Mouse (Mus musculus) neural tube, embryonic 13.5 days (tissue): ENCODE results near the gene Slc35b4. TPM values are rescaled to one million over a fixed set of nuclear protein-coding genes. Genes with fewer than 3 reads are reported as not detected.

Experiments used
- ATAC-seq: fragments of 200-750 bp; cut with Nextera tagmentation; 2 replicates; pipeline ENCODE4 v1.8.0; 2017; ENCODE audit warnings: low read depth, mild to moderate bottlenecking, moderate TSS enrichment, moderate library complexity
- H3K27ac ChIP-seq: fragments of 300-500 bp; sonication (generic); replicated peaks from 2 replicates; pipeline ENCODE4 v1.5.1; 2015; ENCODE audit warnings: moderate library complexity, mild to moderate bottlenecking, inconsistent platforms
- H3K27me3 ChIP-seq: fragments of 300-500 bp; sonication (generic); 2 replicates; pipeline ENCODE4 v1.6.1; 2015; ENCODE audit warnings: mild to moderate bottlenecking, inconsistent platforms
- H3K36me3 ChIP-seq: fragments of 300-500 bp; sonication (generic); 2 replicates; pipeline ENCODE4 v1.6.1; 2015; ENCODE audit warnings: mild to moderate bottlenecking, inconsistent platforms
- H3K4me1 ChIP-seq: fragments of 300-500 bp; sonication (generic); replicated peaks from 2 replicates; pipeline ENCODE4 v1.6.1; 2015; ENCODE audit warnings: inconsistent platforms
- H3K4me2 ChIP-seq: fragments of 300-500 bp; sonication (generic); 2 replicates; pipeline ENCODE4 v1.6.1; 2015; ENCODE audit warnings: inconsistent platforms, mild to moderate bottlenecking, moderate library complexity
- H3K4me3 ChIP-seq: fragments of 300-500 bp; sonication (generic); 2 replicates; pipeline ENCODE4 v1.5.1; 2015; ENCODE audit warnings: mild to moderate bottlenecking, inconsistent platforms
- H3K9ac ChIP-seq: fragments of 300-500 bp; sonication (generic); 2 replicates; pipeline ENCODE4 v1.6.1; 2015; ENCODE audit warnings: moderate library complexity, mild to moderate bottlenecking, inconsistent platforms
- H3K9me3 ChIP-seq: fragments of 300-500 bp; sonication (generic); 2 replicates; pipeline ENCODE4 v1.6.1; 2016; ENCODE audit warnings: inconsistent platforms
- WGBS: fragments of 180-500 bp; shearing (Covaris S2); methylation state at CpG from one replicate; pipeline ENCODE4 v1.1.7; 2015; 5-methylcytosine and 5-hydroxymethylcytosine counted together
- polyA plus RNA-seq: library from polyadenylated mRNA; unstranded; fragments of >200 nt; fragmentation: Nextera tagmentation; extraction: Ambion mirVana; gene quantifications from 2 replicates; pipeline ENCODE4 v1.2.1, GENCODE M21; 2015

Gene Slc35b4
- polyA plus RNA-seq, 1 experiment from 2014 or later, result 34.1 TPM

DNA sequence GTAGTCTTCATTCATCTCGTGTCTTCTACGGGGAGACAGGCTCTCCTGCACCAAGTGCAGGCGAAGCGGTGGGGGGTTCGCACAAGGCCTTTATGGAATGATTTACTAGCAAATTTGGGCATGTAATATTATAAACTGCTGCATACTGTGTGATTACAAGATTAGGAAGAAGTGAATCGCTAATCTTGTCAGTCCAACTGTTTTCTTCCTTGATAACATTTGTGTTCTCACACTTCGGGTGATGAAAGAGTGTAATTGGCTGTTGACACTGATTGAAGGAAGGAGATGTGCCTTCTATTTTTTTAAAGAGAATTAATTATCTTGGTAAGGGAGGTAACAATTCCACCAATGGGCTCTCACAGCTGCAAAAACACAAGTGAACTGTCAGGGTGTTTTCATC lies 28.3 kb downstream of the Slc35b4 start:
- no peak overlapping the region for H3K4me2 ChIP-seq
- WGBS, result 77% methylated on average over 7 of the region's 7 CpGs
- 0 out of 2 replicates have a peak, but pooled peaks cover 5% of the 10 kb centered on the region for H3K9me3 ChIP-seq
- no peak for ATAC-seq
- peaks cover 13% of the 10 kb centered on the region for H3K4me1 ChIP-seq
- H3K36me3 ChIP-seq, result no peaks in the 10 kb centered on the region
- no peak overlapping the region for H3K4me3 ChIP-seq
- H3K27ac ChIP-seq, result no peak overlapping the region
- H3K27me3 ChIP-seq, result no peaks in the 10 kb centered on the region
- H3K9ac ChIP-seq, result no peak overlapping the region

DNA sequence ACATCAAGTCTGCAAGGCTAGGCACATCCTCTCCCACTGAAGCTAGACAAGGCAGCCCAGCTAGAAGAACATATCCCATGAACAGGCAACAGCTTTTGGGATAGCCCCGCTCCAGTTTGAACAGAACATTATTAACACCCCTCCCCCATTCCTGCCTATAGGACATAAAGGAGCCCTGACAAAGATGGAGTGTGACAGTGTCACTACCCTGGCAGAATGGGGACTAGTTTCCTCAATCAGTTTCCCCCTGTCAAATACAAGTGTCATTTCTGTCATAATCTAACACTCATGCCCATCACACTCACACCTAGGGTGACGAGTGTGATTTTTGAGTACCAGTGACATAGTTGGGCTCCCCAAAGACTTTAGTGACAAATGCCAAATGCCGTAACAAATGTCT lies 28.9 kb downstream of the Slc35b4 start:
- Histone ChIP-seq H3K36me3 (no peaks in the 10 kb centered on the region), H3K4me3 (no peak overlapping the region)
- 77% methylated on average over 3 of the region's 3 CpGs for WGBS

GRCm38 (mm10) chr6:34146042-34146441 lies 30.9 kb downstream of the Slc35b4 start:
- Histone ChIP-seq H3K36me3 (no peaks in the 10 kb centered on the region), H3K27me3 (no peaks in the 10 kb centered on the region), H3K27ac (no peak overlapping the region), H3K9me3 (0 out of 2 replicates have a peak, but pooled peaks cover 5% of the 10 kb centered on the region), H3K4me1 (no peaks in the 10 kb centered on the region), H3K4me3 (no peak overlapping the region), H3K4me2 (no peak overlapping the region), H3K9ac (no peak overlapping the region)
- WGBS, result 78% methylated on average over 6 of the region's 6 CpGs
- ATAC-seq, result no peak

More for the DNA sequence above, 28.9 kb downstream of the Slc35b4 start:
- no peak for ATAC-seq
- Histone ChIP-seq H3K9me3 (0 out of 2 replicates have a peak, but pooled peaks cover 5% of the 10 kb centered on the region), H3K27me3 (no peaks in the 10 kb centered on the region), H3K27ac (no peak overlapping the region), H3K4me1 (peaks cover 7% of the 10 kb centered on the region; the same call in 1 of the 2 replicates), H3K4me2 (no peak overlapping the region), H3K9ac (no peak overlapping the region)

DNA sequence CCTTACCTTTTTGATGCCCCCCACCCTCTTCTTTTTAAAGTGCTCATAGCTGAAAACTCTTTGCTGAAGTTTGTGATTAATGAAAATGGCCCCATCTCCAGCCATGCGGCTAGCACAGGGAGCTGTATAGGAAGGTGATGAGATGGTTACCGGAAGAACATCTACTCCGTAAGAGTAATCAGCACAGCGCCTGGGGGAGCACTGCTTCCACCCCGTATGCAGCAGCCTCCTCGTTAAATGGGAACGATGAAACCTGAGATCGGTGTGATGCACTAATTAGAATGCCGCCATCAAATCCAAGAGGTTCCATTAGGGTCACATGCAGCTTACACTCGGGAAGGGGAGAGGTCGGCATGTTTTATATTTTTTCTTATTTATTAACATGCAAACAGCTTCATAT lies 34.0 kb downstream of the Slc35b4 start:
- Histone ChIP-seq H3K4me1 (no peaks in the 10 kb centered on the region), H3K4me2 (no peak overlapping the region), H3K4me3 (no peak overlapping the region), H3K9ac (no peak overlapping the region), H3K27me3 (no peaks in the 10 kb centered on the region), H3K36me3 (no peaks in the 10 kb centered on the region), H3K27ac (no peak overlapping the region), H3K9me3 (0 out of 2 replicates have a peak, but pooled peaks cover 5% of the 10 kb centered on the region)
- 63% methylated on average over 11 of the region's 11 CpGs for WGBS
- no peak for ATAC-seq

- Histone ChIP-seq H3K9ac (no peak overlapping the region), H3K4me3 (no peak overlapping the region), H3K4me1 (no peaks in the 10 kb centered on the region), H3K9me3 (no peaks in the 10 kb centered on the region), H3K4me2 (no peak overlapping the region), H3K27me3 (no peaks in the 10 kb centered on the region), H3K36me3 (no peaks in the 10 kb centered on the region), H3K27ac (no peak overlapping the region)
- 85% methylated on average over 3 of the region's 3 CpGs for WGBS
- no peak for ATAC-seq
These were observed 38.5 kb downstream of the Slc35b4 start for GRCm38 (mm10) chr6:34138366-34138765.

- no peak for ATAC-seq
- Histone ChIP-seq H3K9me3 (no peaks in the 10 kb centered on the region), H3K9ac (no peak overlapping the region), H3K36me3 (no peaks in the 10 kb centered on the region), H3K27ac (no peak overlapping the region), H3K4me1 (no peaks in the 10 kb centered on the region), H3K4me2 (no peak overlapping the region), H3K27me3 (no peaks in the 10 kb centered on the region), H3K4me3 (no peak overlapping the region)
- 87% methylated on average over 9 of the region's 9 CpGs for WGBS
These were observed 44.5 kb downstream of the Slc35b4 start for GRCm38 (mm10) chr6:34132391-34132790.

DNA sequence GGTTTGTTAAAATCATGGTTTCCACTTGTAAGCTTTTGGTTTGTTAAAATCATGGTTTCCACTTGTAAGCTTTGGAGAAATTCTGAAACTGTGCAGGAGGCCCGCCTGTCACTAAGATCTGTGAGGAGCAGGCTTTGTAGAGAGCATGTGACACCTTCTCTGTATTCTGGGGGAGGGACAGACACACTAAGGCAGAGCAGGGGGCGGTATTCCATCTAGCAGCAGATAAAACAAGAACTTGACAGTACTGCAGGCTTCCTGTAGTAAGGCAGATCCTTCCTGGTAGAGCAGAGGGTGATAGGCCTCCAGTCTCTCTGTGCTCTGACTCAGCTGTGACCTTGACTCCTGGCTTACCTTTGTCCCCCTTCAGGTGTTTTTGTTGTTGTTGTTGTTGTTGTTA lies 47.6 kb downstream of the Slc35b4 start:
- Histone ChIP-seq H3K9me3 (no peaks in the 10 kb centered on the region), H3K9ac (no peak overlapping the region), H3K27me3 (no peaks in the 10 kb centered on the region), H3K27ac (no peak overlapping the region), H3K4me1 (no peaks in the 10 kb centered on the region), H3K36me3 (no peaks in the 10 kb centered on the region), H3K4me3 (no peak overlapping the region), H3K4me2 (no peak overlapping the region)
- no peak for ATAC-seq
- 77% methylated on average over 2 of the region's 2 CpGs for WGBS

GRCm38 (mm10) chr6:34124401-34124800 lies 52.5 kb downstream of the Slc35b4 start:
- Histone ChIP-seq H3K27ac (no peak overlapping the region), H3K4me3 (no peak overlapping the region), H3K9me3 (no peaks in the 10 kb centered on the region), H3K4me2 (no peak overlapping the region), H3K9ac (no peak overlapping the region), H3K36me3 (no peaks in the 10 kb centered on the region), H3K27me3 (no peaks in the 10 kb centered on the region), H3K4me1 (no peaks in the 10 kb centered on the region)
- 78% methylated on average over 2 of the region's 2 CpGs for WGBS
- no peak for ATAC-seq

DNA sequence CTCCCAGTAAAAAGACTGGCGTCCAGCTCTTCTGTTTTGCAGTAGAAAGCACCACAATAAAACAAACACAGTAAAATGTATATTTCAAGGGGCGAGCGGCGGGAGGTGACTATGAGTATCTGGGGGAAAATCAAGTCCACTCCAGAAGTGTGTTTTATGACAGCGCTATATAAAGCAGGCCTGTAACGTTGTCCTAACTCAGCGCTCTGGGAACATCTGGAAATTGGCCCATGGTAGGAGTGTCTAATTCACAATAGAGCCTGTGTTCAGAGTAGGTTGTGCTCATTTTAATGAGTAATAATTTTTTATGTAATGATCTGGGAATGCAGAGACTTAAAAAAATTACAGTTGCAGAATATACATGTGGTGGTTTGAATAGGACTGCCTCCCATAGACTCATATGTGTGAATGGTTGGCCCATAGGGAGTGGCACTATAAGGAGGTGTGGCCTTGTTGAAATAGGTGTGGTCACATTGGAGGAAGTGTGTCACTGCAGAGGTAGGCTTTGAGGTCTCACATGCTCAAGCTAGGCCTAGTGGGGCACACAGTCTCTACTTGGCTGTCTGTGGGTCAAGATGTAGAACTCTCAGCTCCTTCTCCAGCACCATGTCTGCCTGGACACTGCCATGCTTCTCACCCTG lies 60.0 kb downstream of the Slc35b4 start:
- Histone ChIP-seq H3K9ac (no peak overlapping the region), H3K27ac (no peak overlapping the region), H3K4me1 (no peaks in the 10 kb centered on the region; the same call in 1 of the 2 replicates), H3K27me3 (no peaks in the 10 kb centered on the region), H3K4me2 (no peak overlapping the region), H3K36me3 (no peaks in the 10 kb centered on the region), H3K4me3 (no peak overlapping the region), H3K9me3 (no peaks in the 10 kb centered on the region)
- no peak for ATAC-seq
- 72% methylated on average over 7 of the region's 7 CpGs for WGBS

DNA sequence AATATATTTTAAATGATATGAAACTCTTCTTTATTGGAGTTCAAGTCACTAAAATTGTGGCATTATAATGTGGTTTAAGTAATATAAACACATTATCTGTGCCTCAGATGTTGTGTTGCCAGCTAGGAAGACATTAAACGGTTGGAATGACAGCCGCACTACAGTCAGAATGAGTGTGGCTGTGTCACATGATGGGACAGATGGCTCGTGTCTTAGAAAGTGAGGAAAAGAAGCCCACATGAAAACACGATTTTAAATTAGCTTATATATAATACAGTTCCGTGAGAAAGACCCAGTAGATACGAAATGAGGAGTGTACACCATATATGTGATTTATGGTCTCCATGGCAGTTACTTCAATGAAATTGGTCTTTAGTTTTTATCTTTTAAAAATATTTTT lies 65.5 kb downstream of the Slc35b4 start:
- peaks cover 10% of the 10 kb centered on the region; the same call in 1 of the 2 replicates for H3K4me1 ChIP-seq
- H3K4me2 ChIP-seq, result no peak overlapping the region
- H3K9me3 ChIP-seq, result no peaks in the 10 kb centered on the region
- no peaks in the 10 kb centered on the region for H3K27me3 ChIP-seq
- no peak for ATAC-seq
- H3K9ac ChIP-seq, result no peak overlapping the region
- no peak overlapping the region for H3K4me3 ChIP-seq
- WGBS, result 42% methylated on average over 6 of the region's 6 CpGs
- H3K27ac ChIP-seq, result no peak overlapping the region
- no peaks in the 10 kb centered on the region for H3K36me3 ChIP-seq

DNA sequence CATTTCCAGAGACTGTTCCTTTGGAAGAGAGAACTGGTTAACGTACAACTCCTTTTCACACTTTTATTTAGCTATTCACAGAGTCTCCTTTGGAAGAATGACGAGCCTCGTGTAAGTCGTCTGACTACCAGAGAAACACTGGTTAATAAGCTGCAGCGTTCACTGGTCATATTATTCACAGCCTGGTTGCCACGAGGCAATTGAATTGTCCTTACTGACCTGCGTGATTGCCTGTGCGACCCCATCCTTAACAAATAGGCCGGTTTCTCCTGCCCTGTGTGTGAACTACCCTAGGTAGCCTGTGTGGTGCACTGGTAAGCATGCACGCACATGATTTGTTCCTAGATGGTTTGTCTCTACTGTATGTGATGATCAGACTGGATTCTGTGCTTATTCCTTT lies 66.3 kb downstream of the Slc35b4 start:
- H3K9ac ChIP-seq, result no peak overlapping the region
- WGBS, result 25% methylated on average over 10 of the region's 10 CpGs
- H3K9me3 ChIP-seq, result no peaks in the 10 kb centered on the region
- no peak overlapping the region for H3K4me3 ChIP-seq
- H3K36me3 ChIP-seq, result no peaks in the 10 kb centered on the region
- 0 out of 2 replicates have a peak overlapping the region, but pooled peaks have one; percentile 16 for H3K4me2 ChIP-seq
- no peak for ATAC-seq
- H3K27ac ChIP-seq, result peak overlapping the region; percentile 54
- peaks cover 10% of the 10 kb centered on the region; the same call in 1 of the 2 replicates for H3K4me1 ChIP-seq
- no peaks in the 10 kb centered on the region for H3K27me3 ChIP-seq
